Mouse (Mus musculus) kidney, embryonic 14.5 days (tissue): Measurements from ENCODE around the gene Prpf31. TPM values are rescaled to one million over a fixed set of nuclear protein-coding genes. Genes with fewer than 3 reads are reported as not detected.
"Not testable (repeated sequence)": the region's sequence is repeated elsewhere in the genome, so short reads cannot be mapped to it uniquely, and the experiment has no call there.

Experiments
- ATAC-seq: fragments of 200-750 bp; cut with Nextera tagmentation; 2 replicates; pipeline ENCODE4 v1.8.0; 2017; ENCODE audit warnings: moderate number of reproducible peaks, mild to moderate bottlenecking, moderate TSS enrichment, moderate library complexity; ENCODE audit not compliant: low FRiP score, low TSS enrichment
- H3K27ac ChIP-seq: fragments of 300-500 bp; sonication (generic); 2 replicates; pipeline ENCODE4 v1.5.1; 2014; ENCODE audit warnings: low read depth, mild to moderate bottlenecking, low read length, moderate library complexity, mixed read lengths
- H3K27me3 ChIP-seq: fragments of 300-500 bp; sonication (generic); 2 replicates; pipeline ENCODE4 v1.6.1; 2014; ENCODE audit warnings: mild to moderate bottlenecking, low read length; ENCODE audit not compliant: control insufficient read depth, insufficient read depth
- H3K36me3 ChIP-seq: fragments of 300-500 bp; sonication (generic); 2 replicates; pipeline ENCODE4 v1.6.1; 2014; ENCODE audit warnings: low read length, mixed read lengths; ENCODE audit not compliant: control insufficient read depth, insufficient read depth
- H3K4me1 ChIP-seq: fragments of 300-500 bp; sonication (generic); 2 replicates; pipeline ENCODE4 v1.6.1; 2014; ENCODE audit warnings: low read length, mixed read lengths; ENCODE audit not compliant: control insufficient read depth, insufficient read depth
- H3K4me2 ChIP-seq: fragments of 300-500 bp; sonication (generic); replicated peaks from 2 replicates; pipeline ENCODE4 v1.6.1; 2014; ENCODE audit warnings: low read depth, mild to moderate bottlenecking, low read length
- H3K4me3 ChIP-seq: fragments of 300-500 bp; sonication (generic); 2 replicates; pipeline ENCODE4 v1.5.1; 2014; ENCODE audit warnings: mild to moderate bottlenecking, low read length
- H3K9ac ChIP-seq: fragments of 300-500 bp; sonication (generic); 2 replicates; pipeline ENCODE4 v1.6.1; 2014; ENCODE audit warnings: low read depth, mild to moderate bottlenecking, low read length, moderate library complexity
- H3K9me3 ChIP-seq: fragments of 300-500 bp; sonication (generic); 2 replicates; pipeline ENCODE4 v1.6.1; 2016; ENCODE audit warnings: low read length; ENCODE audit not compliant: control insufficient read depth
- WGBS: fragments of 180-500 bp; shearing (Covaris S2); extraction: QIAGEN DNeasy Blood & Tissue Kit; methylation state at CpG from one replicate; pipeline ENCODE4 v1.1.7; 2014; 5-methylcytosine and 5-hydroxymethylcytosine counted together
- polyA plus RNA-seq: library from polyadenylated mRNA; unstranded; fragments of >200 nt; fragmentation: Nextera tagmentation; extraction: Ambion mirVana; gene quantifications from 2 replicates; pipeline ENCODE4 v1.2.1, GENCODE M21; 2014

The Prpf31 gene
- polyA plus RNA-seq, 1 experiment from 2014 or later = 114 TPM

DNA sequence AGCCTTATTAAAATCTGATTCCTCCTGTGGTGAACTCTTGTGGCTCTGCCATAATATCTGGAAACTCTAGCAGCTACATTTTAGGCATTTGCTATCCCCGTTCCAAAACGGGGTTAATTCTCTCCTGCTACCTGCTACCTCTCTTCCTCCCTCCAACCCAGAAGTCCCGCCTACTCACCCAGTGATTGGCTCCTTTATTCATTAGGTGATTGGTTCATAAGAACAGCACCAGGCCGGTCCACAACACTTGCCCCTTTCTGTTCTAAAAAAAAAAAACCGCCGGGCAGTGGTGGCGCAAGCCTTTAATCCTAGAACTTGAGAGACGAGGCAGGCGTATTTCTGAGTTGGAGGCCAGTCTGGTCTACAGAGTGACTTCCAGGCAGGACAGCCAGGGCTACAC lies 34.6 kb upstream of the Prpf31 start:
- Histone ChIP-seq H3K27me3 (no peaks in the 10 kb centered on the region), H3K4me3 (no peak overlapping the region), H3K4me1 (no peaks in the 10 kb centered on the region), H3K27ac (no peak overlapping the region), H3K4me2 (peak overlapping the region; percentile 11), H3K9ac (no peak overlapping the region), H3K36me3 (no peaks in the 10 kb centered on the region), H3K9me3 (no peaks in the 10 kb centered on the region)
- 10% methylated on average over 9 of the region's 9 CpGs for WGBS
- ATAC-seq = peak; percentile 32; the same call in 1 of the 2 replicates

DNA sequence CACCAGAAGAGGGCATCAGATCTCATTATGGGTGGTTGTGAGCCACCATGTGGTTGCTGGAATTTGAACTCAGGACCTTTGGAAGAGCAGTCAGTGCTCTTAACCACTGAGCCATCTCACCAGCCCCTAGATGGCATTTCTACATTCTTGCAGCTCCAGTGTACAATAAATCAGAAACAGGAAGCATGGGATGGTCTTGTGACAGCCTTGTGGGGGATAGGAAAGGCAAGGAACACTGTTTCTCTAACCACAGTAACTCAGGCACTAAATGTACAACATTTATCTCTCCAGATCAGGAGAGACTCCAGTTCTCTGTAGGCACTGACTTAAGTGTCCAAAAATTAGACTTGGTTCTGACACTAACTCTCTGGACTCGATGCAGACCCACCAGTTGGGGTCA lies 32.0 kb upstream of the Prpf31 start:
- H3K4me1 ChIP-seq, H3K27ac ChIP-seq, H3K27me3 ChIP-seq, H3K9me3 ChIP-seq, H3K36me3 ChIP-seq, ATAC-seq, H3K9ac ChIP-seq, H3K4me3 ChIP-seq, H3K4me2 ChIP-seq: not testable (repeated sequence)
- WGBS = 75% methylated on average over 1 of the region's 1 CpGs

GRCm38 (mm10) chr7:3601119-3601518 lies 28.7 kb upstream of the Prpf31 start:
- H3K4me2 ChIP-seq = no peak overlapping the region
- H3K4me3 ChIP-seq = no peak overlapping the region
- H3K27me3 ChIP-seq = no peaks in the 10 kb centered on the region
- 7% methylated on average over 4 of the region's 4 CpGs for WGBS
- no peak overlapping the region for H3K9ac ChIP-seq
- H3K4me1 ChIP-seq = no peaks in the 10 kb centered on the region
- no peaks in the 10 kb centered on the region for H3K9me3 ChIP-seq
- peak; percentile 21; the same call in 1 of the 2 replicates for ATAC-seq
- no peak overlapping the region for H3K27ac ChIP-seq
- H3K36me3 ChIP-seq = no peaks in the 10 kb centered on the region

- WGBS = 29% methylated on average over 2 of the region's 2 CpGs
- peak; percentile 62 for ATAC-seq
Observed at GRCm38 (mm10) chr7:3606798-3607197, 23.0 kb upstream of the Prpf31 start.

GRCm38 (mm10) chr7:3607391-3607790 lies 22.4 kb upstream of the Prpf31 start:
- WGBS = 62% methylated on average over 6 of the region's 6 CpGs
- H3K4me3 ChIP-seq = no peak overlapping the region
- no peak for ATAC-seq
- H3K27ac ChIP-seq = no peak overlapping the region
- no peaks in the 10 kb centered on the region for H3K4me1 ChIP-seq
- H3K27me3 ChIP-seq = no peaks in the 10 kb centered on the region
- H3K36me3 ChIP-seq = no peaks in the 10 kb centered on the region
- no peak overlapping the region for H3K9ac ChIP-seq
- no peaks in the 10 kb centered on the region for H3K9me3 ChIP-seq
- no peak overlapping the region for H3K4me2 ChIP-seq

More at GRCm38 (mm10) chr7:3606798-3607197, 23.0 kb upstream of the Prpf31 start:
- no peaks in the 10 kb centered on the region for H3K27me3 ChIP-seq
- H3K4me3 ChIP-seq = no peak overlapping the region
- H3K4me1 ChIP-seq = no peaks in the 10 kb centered on the region
- H3K4me2 ChIP-seq = no peak overlapping the region
- H3K36me3 ChIP-seq = no peaks in the 10 kb centered on the region
- no peaks in the 10 kb centered on the region for H3K9me3 ChIP-seq
- no peak overlapping the region for H3K9ac ChIP-seq
- H3K27ac ChIP-seq = no peak overlapping the region

DNA sequence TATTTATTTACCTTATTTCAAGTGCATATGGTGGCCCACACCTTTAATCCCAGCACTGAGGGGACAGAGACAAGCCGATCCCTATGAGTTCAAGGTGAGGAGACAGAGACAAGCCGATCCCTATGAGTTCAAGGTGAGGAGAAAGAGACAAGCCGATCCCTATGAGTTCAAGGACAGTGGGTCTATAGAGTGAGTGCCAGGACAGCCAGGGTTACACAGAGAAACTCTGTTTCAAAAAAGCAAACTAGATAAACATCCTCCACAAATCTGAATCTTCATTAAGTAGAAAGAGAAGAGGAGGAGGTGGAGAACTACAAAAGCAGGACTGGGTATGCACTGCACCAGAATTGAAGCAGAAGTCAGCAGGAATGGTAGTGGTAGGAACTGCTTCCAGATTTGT lies 21.1 kb upstream of the Prpf31 start:
- WGBS = 88% methylated on average over 3 of the region's 3 CpGs
- H3K36me3 ChIP-seq = no peaks in the 10 kb centered on the region
- ATAC-seq = no peak

GRCm38 (mm10) chr7:3609082-3609481 lies 20.7 kb upstream of the Prpf31 start:
- H3K4me1 ChIP-seq = no peaks in the 10 kb centered on the region
- no peak overlapping the region for H3K4me2 ChIP-seq
- no peaks in the 10 kb centered on the region for H3K27me3 ChIP-seq
- 32% methylated on average over 3 of the region's 3 CpGs for WGBS
- no peaks in the 10 kb centered on the region for H3K9me3 ChIP-seq
- no peak overlapping the region for H3K9ac ChIP-seq
- no peak overlapping the region for H3K4me3 ChIP-seq
- ATAC-seq = peak; percentile 65; the same call in 1 of the 2 replicates
- H3K27ac ChIP-seq = no peak overlapping the region
- no peaks in the 10 kb centered on the region for H3K36me3 ChIP-seq

More for the DNA sequence above, 21.1 kb upstream of the Prpf31 start:
- Histone ChIP-seq H3K9me3 (no peaks in the 10 kb centered on the region), H3K4me3 (no peak overlapping the region), H3K9ac (no peak overlapping the region), H3K27me3 (no peaks in the 10 kb centered on the region), H3K4me2 (no peak overlapping the region), H3K4me1 (no peaks in the 10 kb centered on the region), H3K27ac (no peak overlapping the region)

GRCm38 (mm10) chr7:3610437-3610836 lies 19.3 kb upstream of the Prpf31 start:
- Histone ChIP-seq H3K9me3 (no peaks in the 10 kb centered on the region), H3K4me3 (no peak overlapping the region), H3K36me3 (no peaks in the 10 kb centered on the region), H3K27ac (no peak overlapping the region), H3K27me3 (no peaks in the 10 kb centered on the region), H3K4me1 (no peaks in the 10 kb centered on the region), H3K4me2 (no peak overlapping the region), H3K9ac (no peak overlapping the region)
- WGBS = 90% methylated on average over 3 of the region's 3 CpGs
- ATAC-seq = no peak

- no peaks in the 10 kb centered on the region for H3K9me3 ChIP-seq
- H3K4me3 ChIP-seq = no peak overlapping the region
- H3K9ac ChIP-seq = no peak overlapping the region
- no peak overlapping the region for H3K27ac ChIP-seq
- no peaks in the 10 kb centered on the region for H3K36me3 ChIP-seq
- WGBS = 92% methylated on average over 13 of the region's 13 CpGs
- H3K27me3 ChIP-seq = no peaks in the 10 kb centered on the region
- ATAC-seq = no peak; the same call in 1 of the 2 replicates
- H3K4me2 ChIP-seq = no peak overlapping the region
- H3K4me1 ChIP-seq = no peaks in the 10 kb centered on the region
Observed at GRCm38 (mm10) chr7:3611006-3611405, 18.8 kb upstream of the Prpf31 start.
